Mouse (Mus musculus) bone marrow macrophage, adult 2 months (primary cell): ENCODE results near the gene Olfr1416.

ENCODE experiments used
- CTCF ChIP-seq: IDR thresholded peaks from 2 replicates; pipeline ENCODE4 v1.5.1; 2012; ENCODE audit warnings: low read depth, mild to moderate bottlenecking, low read length, moderate library complexity
- POLR2A ChIP-seq: IDR thresholded peaks from 2 replicates; pipeline ENCODE4 v1.6.1; 2012; ENCODE audit warnings: mild to moderate bottlenecking, low read depth, low read length, borderline replicate concordance

- TF ChIP-seq CTCF (no peak), POLR2A (no peak)
Measured at GRCm38 (mm10) chr1:92468891-92469290, 16.0 kb downstream of the Olfr1416 start.
